Mouse (Mus musculus): ENCODE data around the gene Gphb5. TPM values are rescaled to one million over a fixed set of nuclear protein-coding genes. Genes with fewer than 3 reads are reported as not detected.

Gene Gphb5
- polyA plus RNA-seq, 1 experiment from 2014 or later: not detected

- DNase-seq (ENCODE audit: low spot score) (no peak), ATAC-seq (replicated peaks; ENCODE audit: low FRiP score) (no peak)
- H3K9ac ChIP-seq (ENCODE audit: low read depth, low read length): no peak overlapping the region
- H3K27me3 ChIP-seq (replicated peaks; ENCODE audit: control insufficient read depth, insufficient read depth, low read length): no peaks in the 10 kb centered on the region
- no peaks in the 10 kb centered on the region for H3K4me1 ChIP-seq (replicated peaks; ENCODE audit: control insufficient read depth, insufficient read depth, low read length)
- H3K27ac ChIP-seq (ENCODE audit: low read depth, low read length): no peak overlapping the region
- no peak overlapping the region for H3K4me2 ChIP-seq
- WGBS: 85% methylated on average over 15 of the region's 15 CpGs
- no peaks in the 10 kb centered on the region for H3K36me3 ChIP-seq (ENCODE audit: control insufficient read depth, insufficient read depth, low read length)
- H3K4me3 ChIP-seq (ENCODE audit: low read depth, low read length): no peak overlapping the region
- H3K9me3 ChIP-seq (ENCODE audit: control insufficient read depth, low read length): no peaks in the 10 kb centered on the region
Measured at GRCm38 (mm10) chr12:75387846-75388245, 28.7 kb downstream of the Gphb5 start.

- Histone ChIP-seq H3K4me3 (ENCODE audit: low read depth, low read length) (no peak overlapping the region), H3K36me3 (ENCODE audit: control insufficient read depth, insufficient read depth, low read length) (no peaks in the 10 kb centered on the region), H3K4me2 (no peak overlapping the region), H3K27ac (ENCODE audit: low read depth, low read length) (no peak overlapping the region), H3K4me1 (replicated peaks; ENCODE audit: control insufficient read depth, insufficient read depth, low read length) (no peaks in the 10 kb centered on the region), H3K9me3 (ENCODE audit: control insufficient read depth, low read length) (no peaks in the 10 kb centered on the region), H3K27me3 (replicated peaks; ENCODE audit: control insufficient read depth, insufficient read depth, low read length) (no peaks in the 10 kb centered on the region), H3K9ac (ENCODE audit: low read depth, low read length) (no peak overlapping the region)
- no peak for ATAC-seq (replicated peaks; ENCODE audit: low FRiP score)
- DNase-seq (ENCODE audit: low spot score): no peak
- 80% methylated on average over 8 of the region's 8 CpGs for WGBS
Measured at GRCm38 (mm10) chr12:75387156-75387555, 29.4 kb downstream of the Gphb5 start.

GRCm38 (mm10) chr12:75386731-75387130 lies 29.9 kb downstream of the Gphb5 start:
- WGBS: 86% methylated on average over 9 of the region's 9 CpGs
- Histone ChIP-seq H3K4me2 (no peak overlapping the region), H3K4me1 (replicated peaks; ENCODE audit: control insufficient read depth, insufficient read depth, low read length) (no peaks in the 10 kb centered on the region), H3K9ac (ENCODE audit: low read depth, low read length) (no peak overlapping the region), H3K36me3 (ENCODE audit: control insufficient read depth, insufficient read depth, low read length) (no peaks in the 10 kb centered on the region), H3K27ac (ENCODE audit: low read depth, low read length) (no peak overlapping the region), H3K27me3 (replicated peaks; ENCODE audit: control insufficient read depth, insufficient read depth, low read length) (no peaks in the 10 kb centered on the region), H3K4me3 (ENCODE audit: low read depth, low read length) (no peak overlapping the region), H3K9me3 (ENCODE audit: control insufficient read depth, low read length) (no peaks in the 10 kb centered on the region)
- ATAC-seq (replicated peaks; ENCODE audit: low FRiP score) (no peak), DNase-seq (ENCODE audit: low spot score) (no peak)

- H3K9ac ChIP-seq (ENCODE audit: low read depth, low read length): no peak overlapping the region
- no peaks in the 10 kb centered on the region for H3K27me3 ChIP-seq (replicated peaks; ENCODE audit: control insufficient read depth, insufficient read depth, low read length)
- no peak for DNase-seq (ENCODE audit: low spot score)
- 83% methylated on average over 6 of the region's 6 CpGs for WGBS
- H3K4me3 ChIP-seq (ENCODE audit: low read depth, low read length): no peak overlapping the region
- no peak overlapping the region for H3K4me2 ChIP-seq
- no peaks in the 10 kb centered on the region for H3K4me1 ChIP-seq (replicated peaks; ENCODE audit: control insufficient read depth, insufficient read depth, low read length)
- no peaks in the 10 kb centered on the region for H3K9me3 ChIP-seq (ENCODE audit: control insufficient read depth, low read length)
- no peaks in the 10 kb centered on the region for H3K36me3 ChIP-seq (ENCODE audit: control insufficient read depth, insufficient read depth, low read length)
- ATAC-seq (replicated peaks; ENCODE audit: low FRiP score): no peak
- H3K27ac ChIP-seq (ENCODE audit: low read depth, low read length): no peak overlapping the region
Measured at GRCm38 (mm10) chr12:75376126-75376525, 40.5 kb downstream of the Gphb5 start.

- H3K9ac ChIP-seq (ENCODE audit: low read depth, low read length): no peak overlapping the region
- DNase-seq (ENCODE audit: low spot score): no peak
- H3K27ac ChIP-seq (ENCODE audit: low read depth, low read length): no peak overlapping the region
- WGBS: 88% methylated on average over 12 of the region's 12 CpGs
- no peaks in the 10 kb centered on the region for H3K36me3 ChIP-seq (ENCODE audit: control insufficient read depth, insufficient read depth, low read length)
- no peaks in the 10 kb centered on the region for H3K27me3 ChIP-seq (replicated peaks; ENCODE audit: control insufficient read depth, insufficient read depth, low read length)
- H3K4me2 ChIP-seq: no peak overlapping the region
- ATAC-seq (replicated peaks; ENCODE audit: low FRiP score): no peak
- H3K4me3 ChIP-seq (ENCODE audit: low read depth, low read length): no peak overlapping the region
- no peaks in the 10 kb centered on the region for H3K9me3 ChIP-seq (ENCODE audit: control insufficient read depth, low read length)
- no peaks in the 10 kb centered on the region for H3K4me1 ChIP-seq (replicated peaks; ENCODE audit: control insufficient read depth, insufficient read depth, low read length)
Measured at GRCm38 (mm10) chr12:75375060-75375459, 41.5 kb downstream of the Gphb5 start.

- no peak overlapping the region for H3K4me2 ChIP-seq
- DNase-seq (ENCODE audit: low spot score): no peak
- no peaks in the 10 kb centered on the region for H3K36me3 ChIP-seq (ENCODE audit: control insufficient read depth, insufficient read depth, low read length)
- 92% methylated on average over 10 of the region's 10 CpGs for WGBS
- no peak overlapping the region for H3K4me3 ChIP-seq (ENCODE audit: low read depth, low read length)
- no peaks in the 10 kb centered on the region for H3K9me3 ChIP-seq (ENCODE audit: control insufficient read depth, low read length)
- H3K4me1 ChIP-seq (replicated peaks; ENCODE audit: control insufficient read depth, insufficient read depth, low read length): no peaks in the 10 kb centered on the region
- H3K27me3 ChIP-seq (replicated peaks; ENCODE audit: control insufficient read depth, insufficient read depth, low read length): no peaks in the 10 kb centered on the region
- H3K9ac ChIP-seq (ENCODE audit: low read depth, low read length): no peak overlapping the region
- ATAC-seq (replicated peaks; ENCODE audit: low FRiP score): no peak
- no peak overlapping the region for H3K27ac ChIP-seq (ENCODE audit: low read depth, low read length)
Measured at GRCm38 (mm10) chr12:75374437-75374836, 42.1 kb downstream of the Gphb5 start.

- Histone ChIP-seq H3K27ac (ENCODE audit: low read depth, low read length) (no peak overlapping the region), H3K27me3 (replicated peaks; ENCODE audit: control insufficient read depth, insufficient read depth, low read length) (no peaks in the 10 kb centered on the region), H3K36me3 (ENCODE audit: control insufficient read depth, insufficient read depth, low read length) (no peaks in the 10 kb centered on the region), H3K9ac (ENCODE audit: low read depth, low read length) (no peak overlapping the region), H3K4me2 (no peak overlapping the region), H3K4me1 (replicated peaks; ENCODE audit: control insufficient read depth, insufficient read depth, low read length) (no peaks in the 10 kb centered on the region), H3K4me3 (ENCODE audit: low read depth, low read length) (no peak overlapping the region), H3K9me3 (ENCODE audit: control insufficient read depth, low read length) (no peaks in the 10 kb centered on the region)
- DNase-seq (ENCODE audit: low spot score): no peak
- WGBS: 60% methylated on average over 2 of the region's 2 CpGs
- ATAC-seq (replicated peaks; ENCODE audit: low FRiP score): 0 out of 2 replicates have a peak, but pooled peaks have one; percentile 26
Measured at GRCm38 (mm10) chr12:75369418-75369851, 47.1 kb downstream of the Gphb5 start.

- Histone ChIP-seq H3K27me3 (replicated peaks; ENCODE audit: control insufficient read depth, insufficient read depth, low read length) (no peaks in the 10 kb centered on the region), H3K9ac (ENCODE audit: low read depth, low read length) (no peak overlapping the region), H3K27ac (ENCODE audit: low read depth, low read length) (no peak overlapping the region), H3K4me2 (no peak overlapping the region), H3K36me3 (ENCODE audit: control insufficient read depth, insufficient read depth, low read length) (no peaks in the 10 kb centered on the region), H3K4me1 (replicated peaks; ENCODE audit: control insufficient read depth, insufficient read depth, low read length) (no peaks in the 10 kb centered on the region), H3K9me3 (ENCODE audit: control insufficient read depth, low read length) (no peaks in the 10 kb centered on the region), H3K4me3 (ENCODE audit: low read depth, low read length) (no peak overlapping the region)
- WGBS: 84% methylated on average over 5 of the region's 5 CpGs
- ATAC-seq (replicated peaks; ENCODE audit: low FRiP score) (no peak), DNase-seq (ENCODE audit: low spot score) (no peak)
Measured at GRCm38 (mm10) chr12:75368527-75368926, 48.1 kb downstream of the Gphb5 start.

- 87% methylated on average over 6 of the region's 6 CpGs for WGBS
- no peaks in the 10 kb centered on the region for H3K36me3 ChIP-seq (ENCODE audit: control insufficient read depth, insufficient read depth, low read length)
- no peak overlapping the region for H3K4me2 ChIP-seq
- no peaks in the 10 kb centered on the region for H3K4me1 ChIP-seq (replicated peaks; ENCODE audit: control insufficient read depth, insufficient read depth, low read length)
- DNase-seq (ENCODE audit: low spot score) (no peak), ATAC-seq (replicated peaks; ENCODE audit: low FRiP score) (no peak)
- H3K4me3 ChIP-seq (ENCODE audit: low read depth, low read length): no peak overlapping the region
- no peak overlapping the region for H3K9ac ChIP-seq (ENCODE audit: low read depth, low read length)
- no peaks in the 10 kb centered on the region for H3K27me3 ChIP-seq (replicated peaks; ENCODE audit: control insufficient read depth, insufficient read depth, low read length)
- no peaks in the 10 kb centered on the region; the same call in 1 of the 2 replicates for H3K9me3 ChIP-seq (ENCODE audit: control insufficient read depth, low read length)
- H3K27ac ChIP-seq (ENCODE audit: low read depth, low read length): no peak overlapping the region
Measured at GRCm38 (mm10) chr12:75367371-75367770, 49.2 kb downstream of the Gphb5 start.
